Mouse (Mus musculus) layer of hippocampus, adult 9-10 months (tissue): ENCODE results near the gene Cphx1.
"Not testable (repeated sequence)": the region's sequence is repeated elsewhere in the genome, so short reads cannot be mapped to it uniquely, and the experiment has no call there.

ENCODE experiments used
- DNase-seq: peaks from one replicate; pipeline ENCODE4 v3.0.0; 2022; ENCODE audit warnings: low spot score

Gene Cphx1

GRCm38 (mm10) chr14:25938004-25938403 lies at the start of gene Cphx1:
Gene Cphx1, plus strand, starts transcription at chr14:25938304.
- not testable (repeated sequence) for DNase-seq

GRCm38 (mm10) chr14:25894566-25894965 lies 43.5 kb upstream of the Cphx1 start:
- not testable (repeated sequence) for DNase-seq

GRCm38 (mm10) chr14:25895686-25896085 lies 42.4 kb upstream of the Cphx1 start:
- DNase-seq = not testable (repeated sequence)

GRCm38 (mm10) chr14:25903000-25903399 lies 35.1 kb upstream of the Cphx1 start, which contains the start of gene Plac9a:
Gene Plac9a, minus strand, starts transcription at chr14:25903100.
- DNase-seq = not testable (repeated sequence)

- not testable (repeated sequence) for DNase-seq
Measured at GRCm38 (mm10) chr14:25905243-25905642, 32.9 kb upstream of the Cphx1 start.

- not testable (repeated sequence) for DNase-seq
Measured at GRCm38 (mm10) chr14:25907272-25907671, 30.8 kb upstream of the Cphx1 start.

GRCm38 (mm10) chr14:25908976-25909375 lies 29.1 kb upstream of the Cphx1 start:
- not testable (repeated sequence) for DNase-seq

GRCm38 (mm10) chr14:25918427-25919170 lies 19.5 kb upstream of the Cphx1 start:
- not testable (repeated sequence) for DNase-seq

GRCm38 (mm10) chr14:25926814-25927561 lies 11.1 kb upstream of the Cphx1 start:
- DNase-seq = not testable (repeated sequence)

GRCm38 (mm10) chr14:25927562-25927881 lies 10.6 kb upstream of the Cphx1 start, which contains the start of gene Tmem254a:
Gene Tmem254a, minus strand, starts transcription at chr14:25927672.
- DNase-seq = not testable (repeated sequence)

GRCm38 (mm10) chr14:25936867-25937630 lies 1.1 kb upstream of the Cphx1 start:
- not testable (repeated sequence) for DNase-seq

- DNase-seq = not testable (repeated sequence)
Measured at GRCm38 (mm10) chr14:25957861-25958260, 19.8 kb downstream of the Cphx1 start.

- not testable (repeated sequence) for DNase-seq
Measured at GRCm38 (mm10) chr14:25978371-25979241, 40.5 kb downstream of the Cphx1 start, which contains the start of gene Duxbl1. Gene Duxbl1, plus strand, starts transcription at chr14:25978577.

- DNase-seq = not testable (repeated sequence)
Measured at GRCm38 (mm10) chr14:25979242-25979941, 41.3 kb downstream of the Cphx1 start.

GRCm38 (mm10) chr14:25981880-25982279 lies 43.8 kb downstream of the Cphx1 start:
- DNase-seq = not testable (repeated sequence)
